Mouse (Mus musculus) MEL (cell line): ENCODE results near the gene Slc46a3.

Source experiments
- CTCF ChIP-seq, 3 experiments: IDR thresholded peaks in 2 of 3; conservative IDR thresholded peaks in 1 of 3; 2 replicates each; pipeline ENCODE4 v1.5.1; 2011 to 2012; ENCODE audit warnings: low read length in 3 of 3, low read depth in 2 of 3, mild to moderate bottlenecking in 2 of 3, improper control_type of control experiment in 1 of 3, inconsistent platforms in 1 of 3, mixed read lengths in 1 of 3, moderate library complexity in 1 of 3; ENCODE audit not compliant: control insufficient read depth in 1 of 3, insufficient read depth in 1 of 3, poor library complexity in 1 of 3, severe bottlenecking in 1 of 3
- E2F4 ChIP-seq: IDR thresholded peaks from 2 replicates; pipeline ENCODE4 v1.6.1; 2011; ENCODE audit warnings: low read depth, low read length, improper control_type of control experiment, borderline replicate concordance
- EP300 ChIP-seq, 2 experiments: IDR thresholded peaks; 2 replicates each; pipeline ENCODE4 v1.6.1; 2011; ENCODE audit warnings: improper control_type of control experiment in 2 of 2, low read length in 2 of 2, low read depth in 1 of 2, mild to moderate bottlenecking in 1 of 2
- KAT2A ChIP-seq: conservative IDR thresholded peaks from 2 replicates; pipeline ENCODE4 v1.6.1; 2012; ENCODE audit warnings: low read depth, low read length, improper control_type of control experiment, inconsistent platforms
- MAFK ChIP-seq: IDR thresholded peaks from 2 replicates; pipeline ENCODE4 v1.6.1; 2011; ENCODE audit warnings: low read depth, mild to moderate bottlenecking, low read length, improper control_type of control experiment, borderline replicate concordance
- MAX ChIP-seq: IDR thresholded peaks from 2 replicates; pipeline ENCODE4 v1.6.1; 2011; ENCODE audit warnings: low read length, improper control_type of control experiment
- NELFE ChIP-seq: IDR thresholded peaks from 2 replicates; pipeline ENCODE4 v1.6.1; 2011; ENCODE audit warnings: low read depth, low read length, improper control_type of control experiment
- POLR2A ChIP-seq, 2 experiments: IDR thresholded peaks; 2 replicates each; pipeline ENCODE4 v1.6.1; 2011 to 2012; ENCODE audit warnings: low read length in 2 of 2, mild to moderate bottlenecking in 2 of 2, control low read depth in 1 of 2, improper control_type of control experiment in 1 of 2, low read depth in 1 of 2, moderate library complexity in 1 of 2; ENCODE audit not compliant: control insufficient read depth in 1 of 2, insufficient read depth in 1 of 2, poor library complexity in 1 of 2
- SMC3 ChIP-seq: IDR thresholded peaks from 2 replicates; pipeline ENCODE4 v1.6.1; 2011; ENCODE audit warnings: low read depth, low read length, improper control_type of control experiment
- ZC3H11A ChIP-seq: IDR thresholded peaks from 2 replicates; pipeline ENCODE4 v1.6.1; 2012; ENCODE audit warnings: low read depth, mild to moderate bottlenecking, inconsistent platforms, low read length, improper control_type of control experiment

DNA sequence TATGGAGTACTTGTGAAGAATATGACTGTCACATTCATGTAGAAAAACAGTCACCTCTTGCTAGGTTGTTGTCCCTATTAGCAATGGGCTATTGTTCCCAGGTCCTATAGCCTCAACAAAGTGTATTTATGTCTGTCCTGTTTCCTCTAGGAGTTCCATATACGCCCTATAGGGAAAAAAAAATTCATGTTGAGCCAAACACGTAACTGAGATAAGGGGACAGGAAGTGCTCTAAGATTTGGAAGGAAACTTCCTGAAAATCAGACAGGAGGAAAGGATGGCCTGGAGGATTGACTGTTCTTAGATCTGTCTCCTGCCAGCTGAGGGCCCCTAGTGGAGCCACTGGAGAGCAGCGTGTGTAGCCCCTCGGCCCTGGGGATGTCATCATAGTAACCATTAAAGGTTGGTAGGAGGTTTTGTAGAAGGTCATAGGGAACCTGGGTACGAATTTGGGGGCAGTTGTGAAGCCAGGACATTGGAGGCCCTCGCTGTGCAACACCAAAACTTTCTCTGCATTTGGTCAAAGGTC is 20.5 kb upstream of the Slc46a3 start:
- TF ChIP-seq EP300 (IDR thresholded peaks at IDR 0.05; ENCODE audit: low read depth in 1 of 2, low read length in 2 of 2) (no peak), ZC3H11A (no peak), MAX (no peak), KAT2A (no peak), SMC3 (no peak), CTCF (IDR thresholded peaks at IDR 0.05 in 2 of 3, conservative IDR thresholded peaks at IDR 0.05 in 1 of 3; ENCODE audit: control insufficient read depth in 1 of 3, insufficient read depth in 1 of 3, low read depth in 2 of 3, low read length in 3 of 3, poor library complexity in 1 of 3, severe bottlenecking in 1 of 3) (peak in 2 of 3 experiments; percentile 14 to 20; a peak in 2 of 6 replicates), E2F4 (no peak), POLR2A (IDR thresholded peaks at IDR 0.05; ENCODE audit: control insufficient read depth in 1 of 2, insufficient read depth in 1 of 2, low read depth in 1 of 2, low read length in 2 of 2, poor library complexity in 1 of 2) (no peak), NELFE (no peak), MAFK (no peak)
